Mouse (Mus musculus) gastrocnemius, postnatal 10 days (tissue): ENCODE measurements around the gene Olfr798. TPM values are rescaled to one million over a fixed set of nuclear protein-coding genes. Genes with fewer than 3 reads are reported as not detected.

Source experiments
- DNase-seq: peaks from one replicate; pipeline ENCODE4 v3.0.0; 2021; ENCODE audit warnings: mixed read lengths
- long read RNA-seq, 2 experiments: library from polyadenylated mRNA; stranded (forward); transcript quantifications; one replicate each; pipeline ENCODE4 v2.0.0; 2021
- microRNA-seq, 2 experiments: library from miRNA; unstranded; fragments of <30 nt; microRNA quantifications; one replicate each; pipeline ENCODE4 v1.2.0; 2021
- total RNA-seq, 2 experiments: library from RNA; stranded (reverse); gene quantifications; 2 replicates each; pipeline ENCODE4 v1.2.3; 2021

Olfr798 gene
- not detected for total RNA-seq
- long read RNA-seq, experiment 1 = 0 reads
- long read RNA-seq, experiment 2 = 0 reads

- DNase-seq = no peak
Observed at GRCm38 (mm10) chr10:129627834-129628233, at the start of gene Olfr798. TSS of gene Olfr798 (minus strand) at chr10:129627934.

- DNase-seq = no peak
Observed at GRCm38 (mm10) chr10:129673765-129674164, 46.0 kb upstream of the Olfr798 start, which contains the start of gene Olfr801. TSS of gene Olfr801 (minus strand) at chr10:129673865.

- no peak for DNase-seq
Observed at GRCm38 (mm10) chr10:129657394-129657793, 29.7 kb upstream of the Olfr798 start, which contains the start of gene Olfr800. TSS of gene Olfr800 (plus strand) at chr10:129657694.

- no peak for DNase-seq
Observed at GRCm38 (mm10) chr10:129651763-129652162, 24.0 kb upstream of the Olfr798 start.

- DNase-seq = no peak
Observed at GRCm38 (mm10) chr10:129637184-129637583, 9.4 kb upstream of the Olfr798 start, which contains the start of gene Olfr799. TSS of gene Olfr799 (plus strand) at chr10:129637484.

- DNase-seq = no peak
Observed at GRCm38 (mm10) chr10:129623251-129623650, 4.5 kb downstream of the Olfr798 start.

GRCm38 (mm10) chr10:129621724-129622123 is 6.0 kb downstream of the Olfr798 start:
- DNase-seq = no peak

GRCm38 (mm10) chr10:129612470-129612869 is 15.3 kb downstream of the Olfr798 start, which contains the start of gene Olfr796:
TSS of gene Olfr796 (minus strand) at chr10:129612570.
- DNase-seq = no peak

GRCm38 (mm10) chr10:129577066-129577465 is 50.7 kb downstream of the Olfr798 start:
- DNase-seq = no peak

Small RNA genes within 50 kb of the gene (microRNA-seq; reads per million reads assigned to microRNA genes)
- 0 reads per million in 2 experiments for gene Gm23252

Other genes with a start within 250 kb of the Olfr798 start
- not detected for gene Olfr784, start 243.9 kb downstream of the Olfr798 start, total RNA-seq
- not detected for gene Olfr785, start 222.5 kb downstream of the Olfr798 start, total RNA-seq
- gene Olfr786, start 200.6 kb downstream of the Olfr798 start, total RNA-seq = not detected
- gene Olfr787, start 166.1 kb downstream of the Olfr798 start, total RNA-seq = not detected
- not detected for gene Olfr788, start 156.9 kb downstream of the Olfr798 start, total RNA-seq
- gene Olfr789, start 143.2 kb downstream of the Olfr798 start, total RNA-seq = not detected
- gene Olfr790, start 129.4 kb downstream of the Olfr798 start, total RNA-seq = not detected
- not detected for gene Olfr791, start 106.1 kb downstream of the Olfr798 start, total RNA-seq
- gene Olfr792, start 88.8 kb downstream of the Olfr798 start, total RNA-seq = not detected
- not detected for gene Olfr794, start 60.3 kb downstream of the Olfr798 start, total RNA-seq
- not detected for gene Olfr796, start 15.4 kb downstream of the Olfr798 start, total RNA-seq
- gene Olfr799, start 9.6 kb upstream of the Olfr798 start, total RNA-seq = not detected
- gene Olfr800, start 29.8 kb upstream of the Olfr798 start, total RNA-seq = not detected
- gene Olfr801, start 45.9 kb upstream of the Olfr798 start, total RNA-seq = not detected
- not detected for gene Olfr802, start 60.2 kb upstream of the Olfr798 start, total RNA-seq
- not detected for gene Olfr803, start 66.4 kb upstream of the Olfr798 start, total RNA-seq
- not detected for gene Olfr804, start 75.3 kb upstream of the Olfr798 start, total RNA-seq
- gene Olfr805, start 101.4 kb upstream of the Olfr798 start, total RNA-seq = not detected
- gene Olfr806, start 114.0 kb upstream of the Olfr798 start, total RNA-seq = not detected
- gene Olfr807, start 129.9 kb upstream of the Olfr798 start, total RNA-seq = not detected
- gene Olfr808, start 137.5 kb upstream of the Olfr798 start, total RNA-seq = not detected
- not detected for gene Olfr809, start 146.7 kb upstream of the Olfr798 start, total RNA-seq
- gene Olfr810, start 167.0 kb upstream of the Olfr798 start, total RNA-seq = not detected
- gene Olfr811, start 176.5 kb upstream of the Olfr798 start, total RNA-seq = not detected
- gene Olfr812, start 218.2 kb upstream of the Olfr798 start, total RNA-seq = not detected
- not detected for gene Olfr813, start 227.4 kb upstream of the Olfr798 start, total RNA-seq